Mouse (Mus musculus): ENCODE data around the gene Ints1.
A peak's percentile ranks its signal among the peaks of the same experiment; 100 is the strongest.

DNA sequence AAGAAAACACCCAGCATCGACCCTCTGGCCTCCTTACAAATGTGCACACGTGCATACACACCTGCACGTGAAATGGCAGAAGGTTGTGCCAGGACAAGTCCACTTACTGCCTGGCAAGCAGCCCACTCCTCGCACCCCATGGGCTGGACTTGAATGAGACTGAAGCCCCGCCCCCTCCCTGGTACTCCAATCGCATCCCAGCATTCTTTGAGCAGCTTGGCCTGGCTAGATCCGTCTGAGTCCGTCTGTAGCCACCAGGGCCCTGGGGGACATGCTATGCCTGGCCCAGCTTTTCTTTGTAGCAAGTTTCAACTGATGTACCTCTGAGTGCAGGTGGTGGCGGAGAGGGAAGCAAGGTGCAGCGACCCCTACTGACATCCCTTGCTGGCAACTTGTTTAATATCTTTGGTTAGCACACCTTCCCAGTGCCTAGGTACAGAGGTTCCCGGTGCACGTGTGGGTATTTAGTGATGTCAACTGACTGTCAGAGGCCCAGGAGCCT, 28.2 kb upstream of the Ints1 start:
- peak; percentile 53 to 54 (median 53) for TF ChIP-seq CTCF (IDR thresholded peaks at IDR 0.05 in 2 of 3, conservative IDR thresholded peaks at IDR 0.05 in 1 of 3; ENCODE audit: control insufficient read depth in 1 of 3, insufficient read depth in 1 of 3, low read depth in 2 of 3, low read length in 3 of 3, poor library complexity in 1 of 3, severe bottlenecking in 1 of 3)
- peak in 1 of 2 experiments; percentile 54; a peak in 1 of 4 replicates for TF ChIP-seq POLR2A (IDR thresholded peaks at IDR 0.05; ENCODE audit: control insufficient read depth in 1 of 2, insufficient read depth in 1 of 2, low read depth in 1 of 2, low read length in 2 of 2, poor library complexity in 1 of 2)
- TF ChIP-seq USF1 (IDR thresholded peaks at IDR 0.05; ENCODE audit: low read depth, low read length): no peak

All from MEL (cell line).